In genomic region chr12:70708290-70708668, GRCm38 (mm10) we compare ENCODE assay signal across 25 mouse cellular contexts.
DNase-seq lines count a peak whose midpoint lies in the region; ATAC-seq and TF ChIP-seq lines count a peak whose summit lies in the region.
"Had no signal": no experiment of that assay in that cellular context is flagged by ENCODE, and none has a peak within 500 bp of the region (broad histone marks: within the 10 kb centered on the region; RNA-seq: fewer than 3 reads in every experiment).

No protein-coding gene starts in this region.

- H3K27me3 ChIP-seq in heart, embryonic 13.5 days (replicated peaks), result no peaks in the 10 kb centered on the region
- H3K27me3 ChIP-seq in liver, postnatal 0 days (ENCODE audit: insufficient read depth, low read length), result no peaks in the 10 kb centered on the region
- no peaks in the 10 kb centered on the region for H3K27me3 ChIP-seq in liver, embryonic 12.5 days (replicated peaks)
- no peaks in the 10 kb centered on the region for H3K27me3 ChIP-seq in limb, embryonic 15.5 days
- H3K27me3 ChIP-seq in hindbrain, postnatal 0 days (ENCODE audit: insufficient read depth, low read length), result no peaks in the 10 kb centered on the region
- H3K27me3 ChIP-seq: CH12.LX; forebrain, embryonic 12.5 days; hindbrain, embryonic 13.5 days; lung, embryonic 15.5 days; midbrain, embryonic 13.5 days; neural tube, embryonic 13.5 days had no signal

- peaks cover 27% of the 10 kb centered on the region for H3K4me1 ChIP-seq in heart, embryonic 13.5 days
- peaks cover 19% of the 10 kb centered on the region for H3K4me1 ChIP-seq in liver, postnatal 0 days (ENCODE audit: insufficient read depth)
- H3K4me1 ChIP-seq in liver, embryonic 12.5 days, result no peaks in the 10 kb centered on the region
- H3K4me1 ChIP-seq in limb, embryonic 15.5 days, result peaks cover 23% of the 10 kb centered on the region
- no peaks in the 10 kb centered on the region for H3K4me1 ChIP-seq in hindbrain, postnatal 0 days (ENCODE audit: insufficient read depth, low read length)
- H3K4me1 ChIP-seq: forebrain, embryonic 12.5 days; hindbrain, embryonic 13.5 days; midbrain, embryonic 13.5 days; neural tube, embryonic 13.5 days had no signal

- H3K9ac ChIP-seq in heart, embryonic 13.5 days, result no peak overlapping the region
- no peak overlapping the region for H3K9ac ChIP-seq in liver, postnatal 0 days (replicated peaks)
- H3K9ac ChIP-seq in liver, embryonic 12.5 days, result no peak overlapping the region
- H3K9ac ChIP-seq in limb, embryonic 15.5 days, result no peak overlapping the region
- no peak overlapping the region for H3K9ac ChIP-seq in hindbrain, postnatal 0 days (replicated peaks; ENCODE audit: low read length)
- H3K9ac ChIP-seq: forebrain, embryonic 12.5 days; hindbrain, embryonic 13.5 days; liver, embryonic 14.5 days; lung, embryonic 15.5 days; midbrain, embryonic 13.5 days; neural tube, embryonic 13.5 days had no signal

- no peak for TF ChIP-seq CTCF in liver, postnatal 0 days (IDR thresholded peaks at IDR 0.05; ENCODE audit: low read depth)
- TF ChIP-seq CTCF in hindbrain, postnatal 0 days (IDR thresholded peaks at IDR 0.05; ENCODE audit: low read depth), result no peak

- H3K4me3 ChIP-seq in heart, embryonic 13.5 days, result no peak overlapping the region
- H3K4me3 ChIP-seq in liver, postnatal 0 days (ENCODE audit: low read depth, low read length), result no peak overlapping the region
- H3K4me3 ChIP-seq in liver, embryonic 12.5 days, result no peak overlapping the region
- H3K4me3 ChIP-seq in limb, embryonic 15.5 days, result no peak overlapping the region
- H3K4me3 ChIP-seq in hindbrain, postnatal 0 days (ENCODE audit: low read length), result no peak overlapping the region
- H3K4me3 ChIP-seq: forebrain, embryonic 12.5 days; hindbrain, embryonic 13.5 days; lung, embryonic 15.5 days; megakaryocyte, embryonic 14.5 days; midbrain, embryonic 13.5 days; neural tube, embryonic 13.5 days had no signal

- DNase-seq in heart, postnatal 4 days, result no peak
- no peak for DNase-seq in liver, postnatal 0 days
- no peak for DNase-seq in embryo, embryonic 9.5 days (ENCODE audit: extremely low spot score)
- no peak for DNase-seq in B cell, adult 2 months
- no peak for DNase-seq in hindbrain, postnatal 0 days (ENCODE audit: low spot score)
- DNase-seq: adrenal gland, adult 8-10 months; cerebellum, adult 2 months; cerebellum, postnatal 14 days; gastrocnemius, postnatal 14 days; kidney, adult 9 months; kidney, postnatal 10 days; layer of hippocampus, postnatal 36 days; left cerebral cortex, postnatal 4 days; thymus, postnatal 14 days had no signal

- no peak for TF ChIP-seq EP300 in liver, postnatal 0 days (IDR thresholded peaks at IDR 0.05; ENCODE audit: low read depth)

- H3K4me2 ChIP-seq in heart, embryonic 13.5 days, result no peak overlapping the region
- H3K4me2 ChIP-seq in liver, postnatal 0 days (ENCODE audit: low read depth, low read length), result no peak overlapping the region
- no peak overlapping the region for H3K4me2 ChIP-seq in liver, embryonic 12.5 days
- no peak overlapping the region for H3K4me2 ChIP-seq in limb, embryonic 15.5 days
- no peak overlapping the region for H3K4me2 ChIP-seq in hindbrain, postnatal 0 days (ENCODE audit: low read depth, low read length)
- H3K4me2 ChIP-seq: forebrain, embryonic 12.5 days; hindbrain, embryonic 13.5 days; lung, embryonic 15.5 days; midbrain, embryonic 13.5 days; neural tube, embryonic 13.5 days had no signal

- 0 out of 2 replicates have a peak overlapping the region, but pooled peaks have one; percentile 45 for H3K27ac ChIP-seq in heart, embryonic 13.5 days (replicated peaks)
- peak overlapping the region; percentile 59 for H3K27ac ChIP-seq in liver, postnatal 0 days (ENCODE audit: low read depth)
- no peak overlapping the region for H3K27ac ChIP-seq in liver, embryonic 12.5 days
- H3K27ac ChIP-seq in limb, embryonic 15.5 days, result no peak overlapping the region
- no peak overlapping the region for H3K27ac ChIP-seq in hindbrain, postnatal 0 days
- H3K27ac ChIP-seq: forebrain, embryonic 12.5 days; hindbrain, embryonic 13.5 days; liver, embryonic 14.5 days; lung, embryonic 15.5 days; midbrain, embryonic 13.5 days; neural tube, embryonic 13.5 days had no signal

- H3K36me3 ChIP-seq in heart, embryonic 13.5 days, result no peaks in the 10 kb centered on the region
- H3K36me3 ChIP-seq in liver, postnatal 0 days (replicated peaks; ENCODE audit: insufficient read depth, low read length), result no peaks in the 10 kb centered on the region
- no peaks in the 10 kb centered on the region for H3K36me3 ChIP-seq in liver, embryonic 12.5 days
- no peaks in the 10 kb centered on the region for H3K36me3 ChIP-seq in limb, embryonic 15.5 days
- no peaks in the 10 kb centered on the region for H3K36me3 ChIP-seq in hindbrain, postnatal 0 days (ENCODE audit: insufficient read depth, low read length)
- H3K36me3 ChIP-seq: forebrain, embryonic 12.5 days; hindbrain, embryonic 13.5 days; lung, embryonic 15.5 days; midbrain, embryonic 13.5 days; neural tube, embryonic 13.5 days had no signal

- no peaks in the 10 kb centered on the region for H3K9me3 ChIP-seq in heart, embryonic 13.5 days
- no peaks in the 10 kb centered on the region for H3K9me3 ChIP-seq in liver, postnatal 0 days (ENCODE audit: low read length)
- H3K9me3 ChIP-seq in liver, embryonic 12.5 days (replicated peaks), result no peaks in the 10 kb centered on the region
- no peaks in the 10 kb centered on the region for H3K9me3 ChIP-seq in limb, embryonic 15.5 days
- H3K9me3 ChIP-seq in hindbrain, postnatal 0 days (ENCODE audit: low read length), result no peaks in the 10 kb centered on the region
- H3K9me3 ChIP-seq: forebrain, embryonic 12.5 days; hindbrain, embryonic 13.5 days; lung, embryonic 15.5 days; megakaryocyte, embryonic 14.5 days; midbrain, embryonic 13.5 days; neural tube, embryonic 13.5 days had no signal

- ATAC-seq in heart, embryonic 13.5 days (ENCODE audit: extremely low read depth, insufficient number of reproducible peaks, low FRiP score, low TSS enrichment), result no peak
- no peak for ATAC-seq in liver, postnatal 0 days
- ATAC-seq in liver, embryonic 12.5 days, result no peak
- peak; percentile 38; the same call in 1 of the 2 replicates for ATAC-seq in limb, embryonic 15.5 days (ENCODE audit: insufficient number of reproducible peaks, low FRiP score, low TSS enrichment, low read depth)
- ATAC-seq in hindbrain, postnatal 0 days, result no peak
- ATAC-seq: midbrain, embryonic 13.5 days had no signal

- 83% methylated on average over 5 of the region's 5 CpGs for WGBS in heart, embryonic 13.5 days
- 78% methylated on average over 5 of the region's 5 CpGs for WGBS in liver, postnatal 0 days (ENCODE audit: insufficient replicate concordance)
- 74% methylated on average over 5 of the region's 5 CpGs for WGBS in liver, embryonic 12.5 days (ENCODE audit: insufficient replicate concordance)
- WGBS in limb, embryonic 15.5 days, result 62% methylated on average over 5 of the region's 5 CpGs
- 83% methylated on average over 5 of the region's 5 CpGs for WGBS in hindbrain, postnatal 0 days

Comparison
In these comparisons a context has a peak if more than half of its experiments do, and no peak if none do; other contexts are left out.
1. H3K27ac ChIP-seq: peak in heart, embryonic 13.5 days (single experiment) and liver, postnatal 0 days (single experiment); none in liver, embryonic 12.5 days (single experiment), limb, embryonic 15.5 days (single experiment) and hindbrain, postnatal 0 days (single experiment).